Comparison of ENCODE assay signal across 9 mouse cellular contexts in the genomic region with DNA sequence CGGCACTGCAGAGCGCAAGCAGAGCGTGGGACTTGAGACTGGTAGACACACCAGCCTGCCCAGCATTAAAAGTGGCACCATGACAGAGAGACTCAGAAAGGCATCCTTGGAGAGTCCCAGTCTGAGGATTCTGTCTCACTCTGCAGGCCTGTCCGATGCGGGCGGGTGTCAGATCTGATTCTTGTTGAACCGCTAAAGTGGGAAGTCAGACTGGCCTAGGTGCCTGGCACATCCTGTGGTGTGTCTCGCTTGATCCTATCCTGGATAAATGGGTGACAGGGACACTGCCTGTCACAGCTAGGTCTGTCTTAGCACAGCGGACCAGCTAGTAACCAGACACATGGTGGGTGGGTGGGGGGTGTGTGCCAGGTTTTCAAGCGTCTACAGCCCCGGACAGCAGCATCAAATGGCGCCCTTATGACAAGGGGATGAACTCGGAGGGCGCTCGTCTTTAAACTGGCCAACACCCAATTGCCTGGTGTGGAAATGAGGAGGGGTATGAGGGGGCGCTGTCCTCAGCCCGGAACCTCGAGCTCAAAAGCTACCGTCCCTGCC. TPM values are rescaled to one million over a fixed set of nuclear protein-coding genes. Genes with fewer than 3 reads are reported as not detected.
DNase-seq lines count a peak whose midpoint lies in the region; ATAC-seq and TF ChIP-seq lines count a peak whose summit lies in the region.
"Had no signal": no experiment of that assay in that cellular context is flagged by ENCODE, and none has a peak within 500 bp of the region (broad histone marks: within the 10 kb centered on the region; RNA-seq: fewer than 3 reads in every experiment).

A gene (minus strand): TSS at position 118 of the 555 bp plus-strand sequence.

- no peaks in the 10 kb centered on the region for H3K9me3 ChIP-seq in embryonic facial prominence, embryonic 15.5 days (replicated peaks)

- H3K4me3 ChIP-seq in layer of hippocampus, adult 2 months: peak within 1 kb of the TSS; percentile 69
- H3K4me3 ChIP-seq in embryonic facial prominence, embryonic 15.5 days (replicated peaks): peak within 1 kb of the TSS; percentile 50
- peak within 1 kb of the TSS; percentile 1 for H3K4me3 ChIP-seq in myocyte

- peak within 1 kb of the TSS; percentile 86 for H3K4me2 ChIP-seq in embryonic facial prominence, embryonic 15.5 days (replicated peaks)
- peak within 1 kb of the TSS; percentile 76 for H3K4me2 ChIP-seq in myocyte (ENCODE audit: low read depth)

- H3K27me3 ChIP-seq in embryonic facial prominence, embryonic 15.5 days: peaks cover 83% of the 10 kb centered on the region
- H3K27me3 ChIP-seq in myocyte (ENCODE audit: control insufficient read depth, insufficient read depth, insufficient read length): peaks cover 62% of the 10 kb centered on the region

- no peak for TF ChIP-seq CTCF in layer of hippocampus, adult 2 months (conservative IDR thresholded peaks at IDR 0.05)

- no peak for TF ChIP-seq POLR2A in myocyte (IDR thresholded peaks at IDR 0.05; ENCODE audit: insufficient read length, low read depth)

- no peaks in the 10 kb centered on the region for H3K36me3 ChIP-seq in embryonic facial prominence, embryonic 15.5 days
- no peaks in the 10 kb centered on the region for H3K36me3 ChIP-seq in myocyte (ENCODE audit: control insufficient read depth, insufficient read depth)

- no peak for DNase-seq in layer of hippocampus, adult 2 months (ENCODE audit: low spot score in 2 of 2)
- DNase-seq in layer of hippocampus, adult 9-10 months (ENCODE audit: low spot score): no peak
- DNase-seq in layer of hippocampus, postnatal 14 days (ENCODE audit: low spot score in 2 of 2): no peak
- no peak for DNase-seq in thymus, postnatal 0 days (ENCODE audit: low spot score)
- no peak for DNase-seq in cerebellum, postnatal 36 days

- peak within 1 kb of the TSS; percentile 82 for H3K27ac ChIP-seq in layer of hippocampus, adult 2 months
- H3K27ac ChIP-seq in embryonic facial prominence, embryonic 15.5 days (replicated peaks): peak within 1 kb of the TSS; percentile 63

- ATAC-seq in embryonic facial prominence, embryonic 15.5 days (ENCODE audit: insufficient number of reproducible peaks, low FRiP score, low TSS enrichment, low read depth): no peak
- ATAC-seq in megakaryocyte progenitor cell, adult 5-6 weeks (replicated peaks; ENCODE audit: poor library complexity): no peak

- H3ac ChIP-seq in myocyte (ENCODE audit: control insufficient read depth, insufficient read length): peak within 1 kb of the TSS; percentile 5

- WGBS in embryonic facial prominence, embryonic 15.5 days: 4% methylated on average over 19 of the region's 19 CpGs

- peak within 1 kb of the TSS; percentile 31 for H3K9ac ChIP-seq in embryonic facial prominence, embryonic 15.5 days

- H3K79me2 ChIP-seq in myocyte (ENCODE audit: control insufficient read depth, insufficient read depth): no peaks in the 10 kb centered on the region

- peaks cover 38% of the 10 kb centered on the region for H3K4me1 ChIP-seq in embryonic facial prominence, embryonic 15.5 days

TF ChIP-seq in myocyte, 11 proteins besides CTCF, POLR2A, EP300 and RAD21:
- TF ChIP-seq POLR2AphosphoS2 (IDR thresholded peaks at IDR 0.05; ENCODE audit: insufficient read length, low read depth) (no peak), TCF3 (IDR thresholded peaks at IDR 0.05; ENCODE audit: insufficient read length, low read depth) (no peak), REST (IDR thresholded peaks at IDR 0.05; ENCODE audit: insufficient read depth, insufficient read length) (no peak), MAX (IDR thresholded peaks at IDR 0.05; ENCODE audit: low read depth) (no peak), E2F4 (IDR thresholded peaks at IDR 0.05; ENCODE audit: insufficient read depth) (no peak), SRF (IDR thresholded peaks at IDR 0.05; ENCODE audit: control insufficient read depth, insufficient read length, low read depth) (no peak), USF1 (IDR thresholded peaks at IDR 0.05; ENCODE audit: low read depth) (no peak), TCF12 (IDR thresholded peaks at IDR 0.05; ENCODE audit: insufficient read depth, poor library complexity, severe bottlenecking) (no peak), MYOG (IDR thresholded peaks at IDR 0.05; ENCODE audit: control insufficient read depth in 1 of 3, insufficient read depth in 1 of 3, insufficient read length in 2 of 3, low read depth in 2 of 3) (no peak), CEBPB (IDR thresholded peaks at IDR 0.05; ENCODE audit: insufficient read depth, poor library complexity, severe bottlenecking) (no peak), MYOD1 (IDR thresholded peaks at IDR 0.05; ENCODE audit: control insufficient read depth in 1 of 3, insufficient read length in 2 of 3, low read depth in 2 of 3) (no peak)

RNA-seq across cellular contexts. Expression of the gene that starts here (rescaled TPM):
- 10 to 100 TPM; 46.4 to 47.6 TPM for total RNA-seq in layer of hippocampus, adult 2 months (2021)
- polyA plus RNA-seq in embryonic facial prominence, embryonic 15.5 days (2015; fragmentation: Nextera tagmentation; extraction: Ambion mirVana): 36.0 and 40.9 TPM in 2 replicates
- total RNA-seq in layer of hippocampus, postnatal 14 days (2021): 10 to 100 TPM; 33.8 to 34.8 TPM
- 7.9 TPM for polyA plus RNA-seq in myocyte (2012; fragmentation: generic; extraction: Trizol)
- polyA plus RNA-seq in thymus, postnatal 0 days (2015; fragmentation: Nextera tagmentation; extraction: Ambion mirVana): 0.73 and 1.3 TPM in 2 replicates
- total RNA-seq in megakaryocyte progenitor cell, adult 5-6 weeks (2015): not detected in 2 replicates
- total RNA-seq in megakaryocyte progenitor cell, adult 5-6 weeks (2017): not detected in 2 replicates
- total RNA-seq: neutrophil, adult 5-6 weeks had no signal

Comparison
In these comparisons a context has a peak if more than half of its experiments do, and no peak if none do; other contexts are left out.
1. RNA of the gene that starts here (total RNA-seq): 46.4 to 47.6 TPM in layer of hippocampus, adult 2 months and 33.8 to 34.8 TPM in layer of hippocampus, postnatal 14 days; not detected in megakaryocyte progenitor cell, adult 5-6 weeks; every median in the first group is over 10 times any median in the second.
2. H3K4me3 ChIP-seq: peak in every context shown above with its lines; median percentile 69 in layer of hippocampus, adult 2 months; 50 in embryonic facial prominence, embryonic 15.5 days; 1 in myocyte.